Mouse (Mus musculus): Measurements from ENCODE around the gene BC048507. TPM values are rescaled to one million over a fixed set of nuclear protein-coding genes. Genes with fewer than 3 reads are reported as not detected.
"Not testable (repeated sequence)": the region's sequence is repeated elsewhere in the genome, so short reads cannot be mapped to it uniquely, and the experiment has no call there.

The BC048507 gene
- polyA plus RNA-seq, 1 experiment from 2014 or later: not detected

GRCm38 (mm10) chr13:67862508-67862907, 618 bp upstream of the BC048507 start:
- H3K4me3 ChIP-seq (replicated peaks): no peak overlapping the region
- no peaks in the 10 kb centered on the region for H3K9me3 ChIP-seq
- no peak overlapping the region for H3K27ac ChIP-seq
- no peak overlapping the region for H3K9ac ChIP-seq
- 89% methylated on average over 9 of the region's 9 CpGs for WGBS
- H3K4me2 ChIP-seq: no peak overlapping the region
- H3K4me1 ChIP-seq: no peaks in the 10 kb centered on the region
- no peaks in the 10 kb centered on the region for H3K36me3 ChIP-seq (replicated peaks)
- ATAC-seq (ENCODE audit: low FRiP score): no peak
- H3K27me3 ChIP-seq: no peaks in the 10 kb centered on the region

- WGBS: 10% methylated on average over 5 of the region's 5 CpGs
- Histone ChIP-seq H3K27me3 (no peaks in the 10 kb centered on the region), H3K4me1 (no peaks in the 10 kb centered on the region), H3K27ac (no peak overlapping the region), H3K36me3 (replicated peaks) (no peaks in the 10 kb centered on the region), H3K9me3 (no peaks in the 10 kb centered on the region), H3K4me2 (no peak overlapping the region), H3K9ac (no peak overlapping the region), H3K4me3 (replicated peaks) (no peak overlapping the region)
- peak; percentile 92; the same call in 1 of the 2 replicates for ATAC-seq (ENCODE audit: low FRiP score)
Observed at GRCm38 (mm10) chr13:67864764-67865350, 1.7 kb downstream of the BC048507 start.

DNA sequence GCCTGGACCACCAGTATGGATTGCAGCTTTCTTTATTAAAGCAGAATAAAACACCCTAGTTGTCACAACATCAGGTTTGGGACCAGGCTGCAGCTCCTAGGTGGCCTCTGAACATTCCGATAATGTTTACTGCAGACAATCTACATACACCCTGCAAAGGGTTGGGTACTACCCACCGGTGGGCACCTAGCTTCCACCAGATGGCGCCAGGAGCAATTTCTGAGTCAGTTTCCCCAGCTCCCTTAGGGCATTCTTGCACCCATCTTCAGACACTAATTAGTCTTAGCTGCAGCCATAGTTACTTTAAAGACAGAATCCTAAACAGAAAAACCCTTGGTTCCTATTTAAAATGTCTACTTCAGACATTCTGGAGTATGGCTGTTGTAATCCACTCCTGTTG, 4.8 kb downstream of the BC048507 start:
- Histone ChIP-seq H3K9ac (no peak overlapping the region), H3K4me1 (no peaks in the 10 kb centered on the region), H3K27me3 (no peaks in the 10 kb centered on the region), H3K9me3 (no peaks in the 10 kb centered on the region), H3K36me3 (replicated peaks) (no peaks in the 10 kb centered on the region), H3K27ac (no peak overlapping the region), H3K4me3 (replicated peaks) (no peak overlapping the region), H3K4me2 (no peak overlapping the region)
- WGBS: 34% methylated on average over 3 of the region's 3 CpGs
- no peak for ATAC-seq (ENCODE audit: low FRiP score)

DNA sequence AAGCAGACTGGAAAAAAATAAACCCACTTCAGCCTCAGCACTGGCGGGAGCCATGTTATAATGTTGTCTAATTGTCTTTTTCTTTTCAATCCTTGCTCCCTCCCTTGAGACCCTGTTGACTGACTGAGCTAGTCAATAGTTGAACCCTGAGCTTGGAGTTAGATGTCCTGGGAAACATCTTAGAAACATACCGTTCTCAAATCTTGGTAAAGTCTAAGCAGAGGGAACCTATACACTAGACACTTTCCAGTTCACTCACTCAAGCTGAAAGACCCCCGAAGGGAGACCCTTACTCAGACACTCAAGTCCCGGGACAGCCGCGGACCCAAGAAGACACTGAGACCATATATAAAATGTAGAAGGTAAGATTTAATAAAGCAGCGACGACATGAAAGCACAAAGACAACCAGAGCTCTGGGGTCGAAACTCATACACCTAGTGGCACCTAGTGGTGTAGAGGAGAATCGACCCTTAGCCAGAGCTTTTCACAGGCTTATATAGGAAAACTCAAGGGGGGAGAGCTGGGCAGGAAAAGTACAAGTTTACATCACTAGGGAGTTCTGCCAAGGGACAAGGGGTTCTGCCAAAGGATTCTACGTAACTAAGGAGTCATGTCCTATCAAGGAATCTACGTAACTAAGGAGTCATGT, 13.0 kb downstream of the BC048507 start:
- H3K36me3 ChIP-seq (replicated peaks); H3K27ac ChIP-seq; H3K9ac ChIP-seq; H3K4me2 ChIP-seq; H3K27me3 ChIP-seq; ATAC-seq (ENCODE audit: low FRiP score); H3K4me3 ChIP-seq (replicated peaks); H3K9me3 ChIP-seq; H3K4me1 ChIP-seq: not testable (repeated sequence)
- WGBS: 38% methylated on average over 7 of the region's 12 CpGs

DNA sequence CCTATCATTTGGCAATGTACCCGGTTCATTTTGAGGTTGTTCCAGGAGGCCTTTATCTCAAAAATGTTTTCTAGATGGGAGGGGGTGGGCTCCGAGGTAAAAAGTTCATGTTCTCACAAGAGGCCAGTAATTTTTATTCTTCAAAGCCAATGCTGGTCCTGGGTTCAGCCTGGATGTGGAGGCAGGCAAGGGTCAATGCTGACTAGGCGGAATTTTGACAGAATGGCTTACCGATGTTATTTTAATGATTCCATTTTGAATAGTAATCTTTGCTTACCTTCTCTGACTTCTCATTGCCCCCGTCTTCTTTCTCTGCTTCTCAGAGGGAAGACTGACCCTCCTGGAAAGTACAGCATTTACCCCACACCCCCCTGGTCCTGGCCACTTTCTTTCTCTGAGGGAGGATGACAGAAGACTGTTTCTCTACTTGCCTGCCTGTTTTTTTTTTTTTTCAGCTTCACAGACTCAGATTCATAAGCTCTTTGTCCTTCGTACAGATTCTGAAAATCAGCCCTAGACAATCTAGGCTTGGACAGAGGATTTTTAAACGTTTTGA, 13.7 kb downstream of the BC048507 start:
- Histone ChIP-seq H3K27ac (no peak overlapping the region), H3K9ac (no peak overlapping the region), H3K4me2 (no peak overlapping the region), H3K4me3 (replicated peaks) (no peak overlapping the region), H3K36me3 (replicated peaks) (no peaks in the 10 kb centered on the region), H3K4me1 (no peaks in the 10 kb centered on the region), H3K9me3 (no peaks in the 10 kb centered on the region), H3K27me3 (no peaks in the 10 kb centered on the region)
- no peak for ATAC-seq (ENCODE audit: low FRiP score)
- WGBS: 73% methylated on average over 6 of the region's 7 CpGs

GRCm38 (mm10) chr13:67883966-67884365, 20.8 kb downstream of the BC048507 start:
- Histone ChIP-seq H3K4me2 (no peak overlapping the region), H3K9ac (no peak overlapping the region), H3K27ac (no peak overlapping the region), H3K27me3 (no peaks in the 10 kb centered on the region), H3K4me3 (replicated peaks) (no peak overlapping the region), H3K9me3 (peaks cover 12% of the 10 kb centered on the region; the same call in 1 of the 2 replicates), H3K36me3 (replicated peaks) (no peaks in the 10 kb centered on the region), H3K4me1 (no peaks in the 10 kb centered on the region)
- no peak for ATAC-seq (ENCODE audit: low FRiP score)
- WGBS: 92% methylated on average over 8 of the region's 8 CpGs

- Histone ChIP-seq H3K9me3 (peaks cover 43% of the 10 kb centered on the region), H3K9ac (no peak overlapping the region), H3K4me2 (no peak overlapping the region), H3K36me3 (replicated peaks) (no peaks in the 10 kb centered on the region), H3K27me3 (no peaks in the 10 kb centered on the region), H3K4me1 (no peaks in the 10 kb centered on the region), H3K27ac (no peak overlapping the region), H3K4me3 (replicated peaks) (no peak overlapping the region)
- 45% methylated on average over 5 of the region's 5 CpGs for WGBS
- ATAC-seq (ENCODE audit: low FRiP score): no peak
Observed at GRCm38 (mm10) chr13:67909759-67910158, 46.6 kb downstream of the BC048507 start.

Other genes with a start within 250 kb of the BC048507 start
- 0.49 TPM in 1 of 2 replicates, not detected in the other for gene Gm49345, start 225.6 kb upstream of the BC048507 start, polyA plus RNA-seq (2016; fragmentation: Nextera tagmentation; extraction: Ambion mirVana)
- 3.4 and 3.8 TPM in 2 replicates for gene Zfp729a, start 225.5 kb upstream of the BC048507 start, polyA plus RNA-seq (2016; fragmentation: Nextera tagmentation; extraction: Ambion mirVana)
- 13.5 and 13.8 TPM in 2 replicates for gene Zfp738, start 176.3 kb upstream of the BC048507 start, polyA plus RNA-seq (2016; fragmentation: Nextera tagmentation; extraction: Ambion mirVana)
- gene Zfp65, start 134.2 kb upstream of the BC048507 start, polyA plus RNA-seq (2016; fragmentation: Nextera tagmentation; extraction: Ambion mirVana): 9.3 and 9.6 TPM in 2 replicates
- gene Zfp85, start 108.1 kb upstream of the BC048507 start, polyA plus RNA-seq (2016; fragmentation: Nextera tagmentation; extraction: Ambion mirVana): 5.4 and 5.8 TPM in 2 replicates
- 3.3 TPM in 2 replicates for gene Zfp493, start 83.6 kb upstream of the BC048507 start, polyA plus RNA-seq (2016; fragmentation: Nextera tagmentation; extraction: Ambion mirVana)
- 9.1 and 10.2 TPM in 2 replicates for gene Zfp273, start 49.6 kb upstream of the BC048507 start, polyA plus RNA-seq (2016; fragmentation: Nextera tagmentation; extraction: Ambion mirVana)
- gene Gm10037, start 32.2 kb upstream of the BC048507 start, polyA plus RNA-seq (2016; fragmentation: Nextera tagmentation; extraction: Ambion mirVana): 3.4 and 4.6 TPM in 2 replicates

Data from forebrain, embryonic 12.5 days (tissue).